In genomic region chr6:50252690-50253089, GRCm38 (mm10) we compare ENCODE assay signal across 9 mouse cellular contexts. TPM values are rescaled to one million over a fixed set of nuclear protein-coding genes. Genes with fewer than 3 reads are reported as not detected.
DNase-seq lines count a peak whose midpoint lies in the region; ATAC-seq lines count a peak whose summit lies in the region.
"Had no signal": no experiment of that assay in that cellular context is flagged by ENCODE, and none has a peak within 500 bp of the region (broad histone marks: within the 10 kb centered on the region; RNA-seq: fewer than 3 reads in every experiment).

No protein-coding gene starts in this region.

- no peak overlapping the region for H3K9ac ChIP-seq in heart, embryonic 11.5 days (ENCODE audit: low read depth, low read length)
- H3K9ac ChIP-seq in hindbrain, embryonic 12.5 days = no peak overlapping the region

- H3K27me3 ChIP-seq in heart, embryonic 11.5 days (ENCODE audit: control insufficient read depth, insufficient read depth, low read length) = no peaks in the 10 kb centered on the region
- H3K27me3 ChIP-seq in hindbrain, embryonic 12.5 days = no peaks in the 10 kb centered on the region

- H3K27ac ChIP-seq in heart, embryonic 11.5 days (ENCODE audit: low read depth, low read length) = no peak overlapping the region
- no peak overlapping the region for H3K27ac ChIP-seq in hindbrain, embryonic 12.5 days
- H3K27ac ChIP-seq: kidney, postnatal 0 days had no signal

- ATAC-seq in heart, embryonic 11.5 days (replicated peaks; ENCODE audit: insufficient number of reproducible peaks, low FRiP score, low TSS enrichment) = no peak
- peak; percentile 85 to 92 for ATAC-seq in hematopoietic stem cell, adult 5-6 weeks (replicated peaks in 1 of 2; ENCODE audit: insufficient read depth in 1 of 2, low FRiP score in 2 of 2, low TSS enrichment in 1 of 2, low read depth in 1 of 2, poor library complexity in 2 of 2, severe bottlenecking in 2 of 2)
- no peak for ATAC-seq in hindbrain, embryonic 12.5 days (ENCODE audit: low FRiP score)

- 0 out of 2 replicates have a peak, but pooled peaks cover 3% of the 10 kb centered on the region for H3K4me1 ChIP-seq in heart, embryonic 11.5 days (ENCODE audit: control insufficient read depth, insufficient read depth, low read length)
- H3K4me1 ChIP-seq in hindbrain, embryonic 12.5 days = no peaks in the 10 kb centered on the region

- no peak overlapping the region for H3K4me2 ChIP-seq in heart, embryonic 11.5 days
- H3K4me2 ChIP-seq in hindbrain, embryonic 12.5 days (replicated peaks) = no peak overlapping the region

- H3K36me3 ChIP-seq in heart, embryonic 11.5 days (ENCODE audit: control insufficient read depth, insufficient read depth, low read length) = no peaks in the 10 kb centered on the region
- no peaks in the 10 kb centered on the region for H3K36me3 ChIP-seq in hindbrain, embryonic 12.5 days

- WGBS in heart, embryonic 11.5 days (ENCODE audit: insufficient replicate concordance) = 65% methylated on average over 5 of the region's 5 CpGs
- WGBS in hindbrain, embryonic 12.5 days = 81% methylated on average over 5 of the region's 5 CpGs

- peak; percentile 96 for DNase-seq in heart, adult 11 months
- peak; percentile 67 for DNase-seq in A20 (ENCODE audit: low read depth, low spot score)
- DNase-seq in naive thymus-derived CD4-positive, alpha-beta T cell, adult 2 months (ENCODE audit: low read depth) = peak; percentile 73
- DNase-seq in Muller cell, postnatal 12 days (ENCODE audit: inconsistent ontology term) = no peak
- DNase-seq in cerebellum, adult 18-20 months = no peak

- H3K9me3 ChIP-seq in heart, embryonic 11.5 days (replicated peaks; ENCODE audit: control insufficient read depth, low read length) = no peaks in the 10 kb centered on the region
- H3K9me3 ChIP-seq in hindbrain, embryonic 12.5 days (replicated peaks) = no peaks in the 10 kb centered on the region

- H3K4me3 ChIP-seq in heart, embryonic 11.5 days (ENCODE audit: low read depth, low read length) = no peak overlapping the region
- no peak overlapping the region for H3K4me3 ChIP-seq in hindbrain, embryonic 12.5 days

RNA-seq across cellular contexts. Expression of gene Gsdme, which starts 11.0 kb away (rescaled TPM):
- 29.0 and 32.4 TPM in 2 replicates for polyA plus RNA-seq in heart, embryonic 11.5 days (2014; fragmentation: Nextera tagmentation; extraction: Ambion mirVana)
- 10.1 and 19.9 TPM in 2 replicates for total RNA-seq in hematopoietic stem cell, adult 5-6 weeks (2017)
- 50.9 and 53.5 TPM in 2 replicates for polyA plus RNA-seq in hindbrain, embryonic 12.5 days (2016; fragmentation: Nextera tagmentation; extraction: Ambion mirVana)

Comparison
In these comparisons a context has a peak if more than half of its experiments do, and no peak if none do; other contexts are left out.
1. DNase-seq: peak in heart, adult 11 months (single experiment), A20 (single experiment) and naive thymus-derived CD4-positive, alpha-beta T cell, adult 2 months (single experiment); none in Muller cell, postnatal 12 days (single experiment) and cerebellum, adult 18-20 months (0 of 2).
2. ATAC-seq: peak in hematopoietic stem cell, adult 5-6 weeks (2 of 2); none in heart, embryonic 11.5 days (single experiment) and hindbrain, embryonic 12.5 days (single experiment).